Mouse (Mus musculus): Measurements from ENCODE around the gene Ddx4. TPM values are rescaled to one million over a fixed set of nuclear protein-coding genes. Genes with fewer than 3 reads are reported as not detected.

Gene Ddx4
- polyA plus RNA-seq, 1 experiment from 2014 or later, result 0.79 TPM

- Histone ChIP-seq H3K27me3 (ENCODE audit: control insufficient read depth, insufficient read depth, low read length) (no peaks in the 10 kb centered on the region), H3K4me3 (ENCODE audit: low read depth, low read length) (no peak overlapping the region), H3K27ac (ENCODE audit: low read depth, low read length) (no peak overlapping the region), H3K36me3 (ENCODE audit: control insufficient read depth, insufficient read depth, low read length) (no peaks in the 10 kb centered on the region), H3K4me2 (no peak overlapping the region), H3K9ac (ENCODE audit: low read length) (no peak overlapping the region), H3K4me1 (ENCODE audit: control insufficient read depth, insufficient read depth, low read length) (no peaks in the 10 kb centered on the region), H3K9me3 (ENCODE audit: control insufficient read depth, low read length) (no peaks in the 10 kb centered on the region)
- ATAC-seq (ENCODE audit: low FRiP score) (no peak), DNase-seq (ENCODE audit: low spot score, missing footprints) (no peak)
- WGBS, result 91% methylated on average over 1 of the region's 1 CpGs
Observed at GRCm38 (mm10) chr13:112645529-112646186, 6.6 kb downstream of the Ddx4 start.

- Histone ChIP-seq H3K4me3 (ENCODE audit: low read depth, low read length) (no peak overlapping the region), H3K9me3 (ENCODE audit: control insufficient read depth, low read length) (no peaks in the 10 kb centered on the region), H3K36me3 (ENCODE audit: control insufficient read depth, insufficient read depth, low read length) (no peaks in the 10 kb centered on the region), H3K27ac (ENCODE audit: low read depth, low read length) (no peak overlapping the region), H3K27me3 (ENCODE audit: control insufficient read depth, insufficient read depth, low read length) (no peaks in the 10 kb centered on the region), H3K4me1 (ENCODE audit: control insufficient read depth, insufficient read depth, low read length) (no peaks in the 10 kb centered on the region), H3K9ac (ENCODE audit: low read length) (no peak overlapping the region), H3K4me2 (no peak overlapping the region)
- ATAC-seq (ENCODE audit: low FRiP score) (no peak), DNase-seq (ENCODE audit: low spot score, missing footprints) (no peak)
- 87% methylated on average over 3 of the region's 3 CpGs for WGBS
Observed at GRCm38 (mm10) chr13:112644996-112645395, 7.3 kb downstream of the Ddx4 start.

- ATAC-seq (ENCODE audit: low FRiP score) (no peak), DNase-seq (ENCODE audit: low spot score, missing footprints) (no peak)
- H3K36me3 ChIP-seq (ENCODE audit: control insufficient read depth, insufficient read depth, low read length), result no peaks in the 10 kb centered on the region
- no peak overlapping the region for H3K9ac ChIP-seq (ENCODE audit: low read length)
- H3K27ac ChIP-seq (ENCODE audit: low read depth, low read length), result no peak overlapping the region
- 91% methylated on average over 3 of the region's 3 CpGs for WGBS
- no peaks in the 10 kb centered on the region for H3K27me3 ChIP-seq (ENCODE audit: control insufficient read depth, insufficient read depth, low read length)
- H3K4me3 ChIP-seq (ENCODE audit: low read depth, low read length), result no peak overlapping the region
- H3K9me3 ChIP-seq (ENCODE audit: control insufficient read depth, low read length), result no peaks in the 10 kb centered on the region
- H3K4me1 ChIP-seq (ENCODE audit: control insufficient read depth, insufficient read depth, low read length), result no peaks in the 10 kb centered on the region
- H3K4me2 ChIP-seq, result no peak overlapping the region
Observed at GRCm38 (mm10) chr13:112642897-112643296, 9.4 kb downstream of the Ddx4 start.

- no peaks in the 10 kb centered on the region for H3K4me1 ChIP-seq (ENCODE audit: control insufficient read depth, insufficient read depth, low read length)
- WGBS, result 68% methylated on average over 4 of the region's 4 CpGs
- no peak overlapping the region for H3K4me2 ChIP-seq
- DNase-seq (ENCODE audit: low spot score, missing footprints) (no peak), ATAC-seq (ENCODE audit: low FRiP score) (no peak)
- H3K27ac ChIP-seq (ENCODE audit: low read depth, low read length), result no peak overlapping the region
- no peaks in the 10 kb centered on the region for H3K9me3 ChIP-seq (ENCODE audit: control insufficient read depth, low read length)
- no peaks in the 10 kb centered on the region for H3K27me3 ChIP-seq (ENCODE audit: control insufficient read depth, insufficient read depth, low read length)
- H3K36me3 ChIP-seq (ENCODE audit: control insufficient read depth, insufficient read depth, low read length), result no peaks in the 10 kb centered on the region
- no peak overlapping the region for H3K4me3 ChIP-seq (ENCODE audit: low read depth, low read length)
- H3K9ac ChIP-seq (ENCODE audit: low read length), result no peak overlapping the region
Observed at GRCm38 (mm10) chr13:112639111-112639510, 13.2 kb downstream of the Ddx4 start.

GRCm38 (mm10) chr13:112636498-112636897 lies 15.8 kb downstream of the Ddx4 start:
- ATAC-seq (ENCODE audit: low FRiP score) (no peak), DNase-seq (ENCODE audit: low spot score, missing footprints) (no peak)
- Histone ChIP-seq H3K27me3 (ENCODE audit: control insufficient read depth, insufficient read depth, low read length) (no peaks in the 10 kb centered on the region), H3K4me2 (no peak overlapping the region), H3K4me3 (ENCODE audit: low read depth, low read length) (no peak overlapping the region), H3K4me1 (ENCODE audit: control insufficient read depth, insufficient read depth, low read length) (no peaks in the 10 kb centered on the region), H3K27ac (ENCODE audit: low read depth, low read length) (no peak overlapping the region), H3K36me3 (ENCODE audit: control insufficient read depth, insufficient read depth, low read length) (no peaks in the 10 kb centered on the region), H3K9me3 (ENCODE audit: control insufficient read depth, low read length) (no peaks in the 10 kb centered on the region), H3K9ac (ENCODE audit: low read length) (no peak overlapping the region)
- 40% methylated on average over 3 of the region's 3 CpGs for WGBS

GRCm38 (mm10) chr13:112635174-112635837 lies 17.0 kb downstream of the Ddx4 start:
- no peak overlapping the region for H3K4me2 ChIP-seq
- no peak overlapping the region for H3K4me3 ChIP-seq (ENCODE audit: low read depth, low read length)
- no peak overlapping the region for H3K9ac ChIP-seq (ENCODE audit: low read length)
- H3K4me1 ChIP-seq (ENCODE audit: control insufficient read depth, insufficient read depth, low read length), result no peaks in the 10 kb centered on the region
- no peaks in the 10 kb centered on the region for H3K36me3 ChIP-seq (ENCODE audit: control insufficient read depth, insufficient read depth, low read length)
- ATAC-seq (ENCODE audit: low FRiP score) (no peak), DNase-seq (ENCODE audit: low spot score, missing footprints) (no peak)
- no peaks in the 10 kb centered on the region for H3K27me3 ChIP-seq (ENCODE audit: control insufficient read depth, insufficient read depth, low read length)
- 67% methylated on average over 7 of the region's 7 CpGs for WGBS
- H3K9me3 ChIP-seq (ENCODE audit: control insufficient read depth, low read length), result no peaks in the 10 kb centered on the region
- H3K27ac ChIP-seq (ENCODE audit: low read depth, low read length), result no peak overlapping the region

- Histone ChIP-seq H3K4me2 (no peak overlapping the region), H3K4me1 (ENCODE audit: control insufficient read depth, insufficient read depth, low read length) (no peaks in the 10 kb centered on the region), H3K9ac (ENCODE audit: low read length) (no peak overlapping the region), H3K4me3 (ENCODE audit: low read depth, low read length) (no peak overlapping the region), H3K27ac (ENCODE audit: low read depth, low read length) (no peak overlapping the region), H3K27me3 (ENCODE audit: control insufficient read depth, insufficient read depth, low read length) (no peaks in the 10 kb centered on the region), H3K36me3 (ENCODE audit: control insufficient read depth, insufficient read depth, low read length) (no peaks in the 10 kb centered on the region), H3K9me3 (ENCODE audit: control insufficient read depth, low read length) (no peaks in the 10 kb centered on the region)
- ATAC-seq (ENCODE audit: low FRiP score) (no peak), DNase-seq (ENCODE audit: low spot score, missing footprints) (no peak)
Observed at GRCm38 (mm10) chr13:112625566-112625965, 26.7 kb downstream of the Ddx4 start.

- no peaks in the 10 kb centered on the region for H3K36me3 ChIP-seq (ENCODE audit: control insufficient read depth, insufficient read depth, low read length)
- H3K9ac ChIP-seq (ENCODE audit: low read length), result no peak overlapping the region
- no peaks in the 10 kb centered on the region for H3K9me3 ChIP-seq (ENCODE audit: control insufficient read depth, low read length)
- no peak overlapping the region for H3K4me3 ChIP-seq (ENCODE audit: low read depth, low read length)
- no peak overlapping the region for H3K4me2 ChIP-seq
- no peaks in the 10 kb centered on the region for H3K27me3 ChIP-seq (ENCODE audit: control insufficient read depth, insufficient read depth, low read length)
- 78% methylated on average over 3 of the region's 3 CpGs for WGBS
- ATAC-seq (ENCODE audit: low FRiP score) (no peak), DNase-seq (ENCODE audit: low spot score, missing footprints) (no peak)
- no peak overlapping the region for H3K27ac ChIP-seq (ENCODE audit: low read depth, low read length)
- H3K4me1 ChIP-seq (ENCODE audit: control insufficient read depth, insufficient read depth, low read length), result no peaks in the 10 kb centered on the region
Observed at GRCm38 (mm10) chr13:112624622-112625021, 27.7 kb downstream of the Ddx4 start.

GRCm38 (mm10) chr13:112623656-112624055 lies 28.6 kb downstream of the Ddx4 start:
- DNase-seq (ENCODE audit: low spot score, missing footprints), result no peak
- WGBS, result 61% methylated on average over 7 of the region's 7 CpGs
- Histone ChIP-seq H3K36me3 (ENCODE audit: control insufficient read depth, insufficient read depth, low read length) (no peaks in the 10 kb centered on the region), H3K27ac (ENCODE audit: low read depth, low read length) (no peak overlapping the region), H3K27me3 (ENCODE audit: control insufficient read depth, insufficient read depth, low read length) (no peaks in the 10 kb centered on the region), H3K4me2 (no peak overlapping the region), H3K4me3 (ENCODE audit: low read depth, low read length) (no peak overlapping the region), H3K4me1 (ENCODE audit: control insufficient read depth, insufficient read depth, low read length) (no peaks in the 10 kb centered on the region), H3K9ac (ENCODE audit: low read length) (no peak overlapping the region), H3K9me3 (ENCODE audit: control insufficient read depth, low read length) (no peaks in the 10 kb centered on the region)
- ATAC-seq (ENCODE audit: low FRiP score), result no peak
